Mouse (Mus musculus): Measurements from ENCODE around the gene Tm2d1. TPM values are rescaled to one million over a fixed set of nuclear protein-coding genes. Genes with fewer than 3 reads are reported as not detected.

Tm2d1 gene
- polyA plus RNA-seq, 1 experiment = 39.7 TPM

DNA sequence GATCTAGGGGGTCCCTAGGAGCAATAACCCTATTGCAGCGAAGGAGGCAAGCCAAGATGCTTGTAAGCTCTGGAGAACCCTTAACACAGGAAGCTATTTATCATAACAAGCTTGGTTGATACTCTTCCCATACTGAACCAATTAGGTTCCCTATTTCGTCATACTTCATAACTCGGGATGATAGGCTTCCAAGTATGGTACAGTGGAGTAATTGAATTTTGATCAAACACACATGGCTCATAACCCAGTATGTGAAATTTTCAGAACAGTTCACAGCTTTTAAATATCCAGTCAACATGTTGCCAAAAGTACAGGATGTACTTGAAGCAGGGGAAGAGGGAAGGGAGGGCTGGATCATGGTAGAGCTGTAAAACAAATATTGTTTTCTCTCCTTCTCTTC, 64.3 kb downstream of the Tm2d1 start:
- Histone ChIP-seq H3K27me3 (ENCODE audit: control insufficient read depth, insufficient read depth, low read length, poor library complexity, severe bottlenecking) (no peaks in the 10 kb centered on the region; the same call in 1 of the 2 replicates), H3K4me1 (ENCODE audit: control insufficient read depth, insufficient read depth, low read length) (no peaks in the 10 kb centered on the region), H3K9me3 (replicated peaks; ENCODE audit: control insufficient read depth, insufficient read depth, low read length, poor library complexity, severe bottlenecking) (no peaks in the 10 kb centered on the region), H3K27ac (ENCODE audit: insufficient read depth, low read length) (no peak overlapping the region), H3K4me3 (ENCODE audit: low read depth, low read length) (no peak overlapping the region), H3K36me3 (ENCODE audit: control insufficient read depth, insufficient read depth, low read length, poor library complexity, severe bottlenecking) (no peaks in the 10 kb centered on the region), H3K9ac (ENCODE audit: low read depth, poor library complexity, severe bottlenecking) (no peak overlapping the region)
- TF ChIP-seq EP300 (IDR thresholded peaks at IDR 0.05; ENCODE audit: insufficient read depth, low read depth, low read length) = no peak
- TF ChIP-seq CTCF (IDR thresholded peaks at IDR 0.05; ENCODE audit: low read depth, low read length) = no peak
- no peak for TF ChIP-seq POLR2A (IDR thresholded peaks at IDR 0.05; ENCODE audit: insufficient read depth, low read length)

DNA sequence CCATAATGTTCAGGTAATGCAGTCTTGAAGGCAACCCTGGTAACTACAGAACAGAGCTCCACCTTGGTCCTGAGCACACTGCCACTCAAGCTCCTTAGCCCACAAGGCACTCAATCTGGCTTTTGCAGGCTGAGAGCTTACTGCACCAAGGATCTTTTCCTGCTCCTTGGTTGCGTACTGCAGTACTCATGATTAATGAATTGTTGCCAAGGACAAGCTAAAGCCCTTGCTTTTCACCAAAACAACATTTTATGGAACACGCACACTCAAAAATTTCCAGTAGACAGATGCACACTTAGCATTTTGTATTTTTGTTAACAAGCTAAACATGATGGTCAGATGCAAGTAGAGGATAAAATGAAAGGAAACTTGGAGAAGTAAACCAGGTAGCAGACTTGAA, 66.0 kb downstream of the Tm2d1 start:
- no peak overlapping the region for H3K9ac ChIP-seq (ENCODE audit: low read depth, poor library complexity, severe bottlenecking)
- no peaks in the 10 kb centered on the region; the same call in 1 of the 2 replicates for H3K27me3 ChIP-seq (ENCODE audit: control insufficient read depth, insufficient read depth, low read length, poor library complexity, severe bottlenecking)
- no peaks in the 10 kb centered on the region for H3K9me3 ChIP-seq (replicated peaks; ENCODE audit: control insufficient read depth, insufficient read depth, low read length, poor library complexity, severe bottlenecking)
- TF ChIP-seq CTCF (IDR thresholded peaks at IDR 0.05; ENCODE audit: low read depth, low read length) (no peak), POLR2A (IDR thresholded peaks at IDR 0.05; ENCODE audit: insufficient read depth, low read length) (no peak), EP300 (IDR thresholded peaks at IDR 0.05; ENCODE audit: insufficient read depth, low read depth, low read length) (no peak)
- no peaks in the 10 kb centered on the region for H3K36me3 ChIP-seq (ENCODE audit: control insufficient read depth, insufficient read depth, low read length, poor library complexity, severe bottlenecking)
- no peaks in the 10 kb centered on the region for H3K4me1 ChIP-seq (ENCODE audit: control insufficient read depth, insufficient read depth, low read length)
- no peak overlapping the region for H3K4me3 ChIP-seq (ENCODE audit: low read depth, low read length)
- no peak overlapping the region for H3K27ac ChIP-seq (ENCODE audit: insufficient read depth, low read length)

Other genes starting within 250 kb of the Tm2d1 start
- gene Patj, start 12.5 kb upstream of the Tm2d1 start, polyA plus RNA-seq (2011; ENCODE audit: insufficient read depth, insufficient read length, low read depth, missing spikeins) = 62.7 and 75.1 TPM in 2 replicates

All from ES-Bruce4 (cell line).